In the genomic region with DNA sequence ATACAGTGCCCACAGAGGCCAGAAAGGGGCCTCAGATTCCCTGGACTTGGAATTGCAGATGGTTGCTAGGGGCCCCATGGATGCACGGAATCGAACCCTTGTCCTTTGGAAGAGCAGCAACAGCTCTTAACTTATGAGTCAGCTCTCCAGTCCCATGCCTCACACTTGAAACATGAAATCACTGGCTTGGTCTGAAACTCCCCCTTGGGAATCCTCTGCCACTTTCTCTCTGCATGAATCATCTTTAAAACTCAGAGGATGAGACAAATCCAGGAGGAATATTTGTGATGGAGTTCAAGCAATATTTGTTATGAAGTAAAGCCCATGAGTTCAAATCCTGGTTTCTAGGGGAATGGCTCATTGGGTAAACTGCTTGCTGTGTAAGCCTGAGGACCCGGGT, we compare ENCODE assay signal across 24 mouse cellular contexts. TPM values are rescaled to one million over a fixed set of nuclear protein-coding genes. Genes with fewer than 3 reads are reported as not detected.
DNase-seq lines count a peak whose midpoint lies in the region; ATAC-seq and TF ChIP-seq lines count a peak whose summit lies in the region.
"Had no signal": no experiment of that assay in that cellular context is flagged by ENCODE, and none has a peak within 500 bp of the region (broad histone marks: within the 10 kb centered on the region; RNA-seq: fewer than 3 reads in every experiment).

No protein-coding gene starts in this region.

- DNase-seq in 3134 (ENCODE audit: extremely low read depth, insufficient read length, low spot score) (peak; percentile 45), MN1 (ENCODE audit: low spot score) (peak; percentile 46), adipocyte (ENCODE audit: low spot score) (peak; percentile 24)
- DNase-seq in lung, postnatal 25 days (ENCODE audit: low spot score): no peak
- no peak for DNase-seq in left cerebral cortex, adult 2 months (ENCODE audit: extremely low spot score in 1 of 2, low spot score in 2 of 2)
- DNase-seq: adrenal gland, adult 2 months; adrenal gland, postnatal 10 days; adrenal gland, postnatal 25 days; B cell, adult 2 months; cerebellum, adult 11-12 months; cerebellum, adult 2 months; cerebellum, adult 9-10 months; cerebellum, postnatal 10 days; cerebellum, postnatal 25 days had no signal

- no peak overlapping the region for H3K4me3 ChIP-seq in left cerebral cortex, adult 2 months
- H3K4me3 ChIP-seq: embryonic facial prominence, embryonic 10.5 days; embryonic facial prominence, embryonic 12.5 days; forebrain, embryonic 10.5 days; forebrain, embryonic 12.5 days had no signal

- H3K27ac ChIP-seq in left cerebral cortex, adult 2 months: no peak overlapping the region
- H3K27ac ChIP-seq: embryonic facial prominence, embryonic 10.5 days; embryonic facial prominence, embryonic 12.5 days; forebrain, embryonic 10.5 days; forebrain, embryonic 12.5 days had no signal

- no peak for ATAC-seq in erythroid progenitor cell, adult 5-6 weeks (replicated peaks; ENCODE audit: low FRiP score, poor library complexity, severe bottlenecking)
- ATAC-seq: activated CD4-positive, CD25-positive, alpha-beta regulatory T cell, adult 4 months; CD4-positive, CD25-positive, alpha-beta regulatory T cell, adult 4 months; forebrain, embryonic 14.5 days; forebrain, embryonic 16.5 days; Patski had no signal

- intact Hi-C loops in left cerebral cortex, adult 2 months (cut with DNase I): no loop called here

- no peak for TF ChIP-seq CTCF in left cerebral cortex, adult 2 months (IDR thresholded peaks at IDR 0.05)

RNA-seq across cellular contexts. Expression of a gene that starts 29.5 kb away (rescaled TPM):
- 0.84 TPM in 1 of 2 replicates, not detected in the other for total RNA-seq in erythroid progenitor cell, adult 5-6 weeks (2015; ENCODE audit: low replicate concordance)
- not detected in 2 replicates for total RNA-seq in erythroid progenitor cell, adult 5-6 weeks (2017; ENCODE audit: low replicate concordance)
- 10 to 100 TPM; 52.8 to 57.2 TPM for total RNA-seq in left cerebral cortex, adult 2 months (2021)

Comparison
In these comparisons a context has a peak if more than half of its experiments do, and no peak if none do; other contexts are left out.
1. DNase-seq: peak in 3134 (single experiment), MN1 (single experiment) and adipocyte (single experiment); none in lung, postnatal 25 days (single experiment) and left cerebral cortex, adult 2 months (0 of 2).
2. RNA of a gene that starts 29.5 kb away (total RNA-seq): 52.8 to 57.2 TPM in left cerebral cortex, adult 2 months; 0.84 TPM in erythroid progenitor cell, adult 5-6 weeks; every median in the first group is over 10 times any median in the second.